Comparison of ENCODE assay signal across 8 mouse cellular contexts in the genomic region with DNA sequence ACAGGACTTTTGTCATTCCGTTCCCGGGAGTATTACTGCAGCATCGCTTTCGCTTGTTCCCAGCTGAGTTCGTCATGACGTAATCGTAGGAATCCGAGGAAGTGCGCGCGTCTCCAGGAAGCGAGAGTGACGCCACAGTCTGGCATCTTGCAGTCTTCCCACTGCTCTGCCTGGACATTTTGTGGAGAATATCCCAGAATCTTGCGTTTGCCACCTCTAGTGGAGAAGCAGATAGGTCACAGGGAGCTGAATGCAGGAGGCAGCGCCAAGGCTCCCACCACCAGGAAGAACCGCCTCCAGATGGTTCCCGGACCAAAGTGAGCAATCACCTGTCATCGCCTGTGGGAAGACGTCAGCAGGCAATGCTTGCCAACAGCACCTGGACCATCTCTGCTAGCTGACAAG. TPM values are rescaled to one million over a fixed set of nuclear protein-coding genes. Genes with fewer than 3 reads are reported as not detected.
DNase-seq lines count a peak whose midpoint lies in the region; ATAC-seq lines count a peak whose summit lies in the region.

No protein-coding gene starts in this region.

- H3K9ac ChIP-seq in heart, embryonic 12.5 days = peak overlapping the region; percentile 5; the same call in 1 of the 2 replicates

- no peaks in the 10 kb centered on the region for H3K36me3 ChIP-seq in heart, embryonic 12.5 days

- peak overlapping the region; percentile 32 for H3K4me3 ChIP-seq in heart, embryonic 12.5 days

- DNase-seq in gastrocnemius, postnatal 25 days = peak; percentile 13
- no peak for DNase-seq in gastrocnemius, postnatal 14 days
- DNase-seq in cerebellum, postnatal 36 days = peak; percentile 72 to 75
- DNase-seq in kidney, postnatal 10 days = peak; percentile 47
- DNase-seq in lung, postnatal 25 days (ENCODE audit: low spot score) = peak; percentile 68
- peak; percentile 62 for DNase-seq in skeletal muscle tissue, adult 2 months (ENCODE audit: low read depth, low spot score)

- no peak overlapping the region for H3K27ac ChIP-seq in heart, embryonic 12.5 days (ENCODE audit: poor library complexity, severe bottlenecking)

- H3K9me3 ChIP-seq in heart, embryonic 12.5 days (replicated peaks) = no peaks in the 10 kb centered on the region

- peak overlapping the region; percentile 58 for H3K4me2 ChIP-seq in heart, embryonic 12.5 days

- peaks cover 10% of the 10 kb centered on the region; the same call in 1 of the 2 replicates for H3K27me3 ChIP-seq in heart, embryonic 12.5 days (replicated peaks)

- WGBS in heart, embryonic 12.5 days = 40% methylated on average over 19 of the region's 19 CpGs

- intact Hi-C loops in gastrocnemius, postnatal 14 days (cut with DNase I; ENCODE audit: low total_unique reads) = no loop called here

- peaks cover 14% of the 10 kb centered on the region; the same call in 1 of the 2 replicates for H3K4me1 ChIP-seq in heart, embryonic 12.5 days (replicated peaks)

- ATAC-seq in heart, embryonic 12.5 days (ENCODE audit: insufficient number of reproducible peaks, low FRiP score) = no peak; the same call in 1 of the 2 replicates
- no peak for ATAC-seq in activated CD4-positive, CD25-positive, alpha-beta regulatory T cell, adult 4 months

RNA-seq across cellular contexts. Expression of gene Csnk1d, which starts 23.8 kb away (rescaled TPM):
- total RNA-seq in gastrocnemius, postnatal 25 days (2021) = 10 to 100 TPM; 45.8 to 52.6 TPM
- 10 to 100 TPM; 50.2 to 56.9 TPM for total RNA-seq in gastrocnemius, postnatal 14 days (2021)
- 94.7 and 95.4 TPM in 2 replicates for polyA plus RNA-seq in heart, embryonic 12.5 days (2016; fragmentation: Nextera tagmentation; extraction: Ambion mirVana)
- 10 to 100 TPM; 57.0 to 62.6 TPM for polyA plus RNA-seq in activated CD4-positive, CD25-positive, alpha-beta regulatory T cell, adult 4 months (2017; shearing (Covaris generic))

RNA-seq across cellular contexts. Expression of gene Cd7, which starts 24.3 kb away (rescaled TPM):
- not detected for total RNA-seq in gastrocnemius, postnatal 25 days (2021)
- not detected for total RNA-seq in gastrocnemius, postnatal 14 days (2021)
- not detected in 2 replicates for polyA plus RNA-seq in heart, embryonic 12.5 days (2016; fragmentation: Nextera tagmentation; extraction: Ambion mirVana)
- polyA plus RNA-seq in activated CD4-positive, CD25-positive, alpha-beta regulatory T cell, adult 4 months (2017; shearing (Covaris generic)) = 100 to 1,000 TPM in 1 of 2 experiments, 10 to 100 TPM in 1; 84.3 to 121 TPM

RNA-seq across cellular contexts. Expression of gene Sectm1b, which starts 48.5 kb away (rescaled TPM):
- total RNA-seq in gastrocnemius, postnatal 25 days (2021) = not detected
- total RNA-seq in gastrocnemius, postnatal 14 days (2021) = not detected
- not detected in 2 replicates for polyA plus RNA-seq in heart, embryonic 12.5 days (2016; fragmentation: Nextera tagmentation; extraction: Ambion mirVana)
- not detected for polyA plus RNA-seq in activated CD4-positive, CD25-positive, alpha-beta regulatory T cell, adult 4 months (2017; shearing (Covaris generic))
